Mouse (Mus musculus): ENCODE data around the gene Dpf2. TPM values are rescaled to one million over a fixed set of nuclear protein-coding genes. Genes with fewer than 3 reads are reported as not detected.
A peak's percentile ranks its signal among the peaks of the same experiment; 100 is the strongest.

Dpf2 gene
- polyA plus RNA-seq (2016; fragmentation: Nextera tagmentation; extraction: Ambion mirVana): 246 and 247 TPM in 2 replicates

DNA sequence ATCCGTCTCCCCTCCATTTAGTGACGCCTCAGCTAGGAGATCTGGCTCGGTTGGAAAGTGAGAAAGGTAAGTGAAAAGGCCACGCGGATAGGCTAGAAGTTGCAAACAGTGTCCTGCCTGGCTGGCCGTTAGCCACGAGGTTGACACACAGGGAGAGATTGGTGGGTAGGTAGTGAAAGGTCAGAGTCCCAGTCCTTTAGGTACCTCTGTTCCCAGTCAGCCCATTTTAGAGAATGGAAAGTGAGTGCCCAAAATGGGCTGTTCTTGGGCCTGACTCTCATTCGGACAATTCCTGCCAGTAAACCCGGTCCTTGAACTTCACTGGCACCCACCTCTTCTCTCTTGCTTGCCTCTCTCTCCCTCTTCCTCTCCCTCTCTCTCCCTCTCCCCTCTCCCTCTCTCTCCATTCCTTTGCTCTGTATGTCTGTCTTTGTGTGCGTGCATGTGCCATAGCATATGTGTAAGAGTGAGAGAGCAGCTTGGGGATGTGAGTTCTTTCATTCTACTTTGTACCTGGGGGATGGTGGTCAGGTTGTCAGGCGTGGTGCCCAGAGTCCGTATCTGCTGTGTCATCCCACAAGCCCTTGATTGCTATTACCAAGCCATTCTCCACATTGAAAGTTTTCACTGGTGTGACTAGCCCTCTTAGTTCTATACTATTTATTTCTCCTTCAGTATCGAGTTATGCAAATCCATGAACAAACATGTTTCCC lies at the start of gene Dpf2:
Gene Dpf2 (minus strand): TSS at position 4 of the 713 bp plus-strand sequence.
- Histone ChIP-seq H3K4me1 (peaks cover 40% of the 10 kb centered on the region), H3K9me3 (no peaks in the 10 kb centered on the region), H3K36me3 (replicated peaks) (peaks cover 38% of the 10 kb centered on the region), H3K4me3 (peak within 1 kb of the TSS; percentile 88), H3K27ac (peak within 1 kb of the TSS; percentile 97), H3K27me3 (ENCODE audit: poor library complexity, severe bottlenecking) (no peaks in the 10 kb centered on the region)
- whole genome bisulfite sequencing: 21% methylated on average over 13 of the region's 13 CpGs
- DNase-seq (ENCODE audit: extremely low spot score, low spot score): no peak

DNA sequence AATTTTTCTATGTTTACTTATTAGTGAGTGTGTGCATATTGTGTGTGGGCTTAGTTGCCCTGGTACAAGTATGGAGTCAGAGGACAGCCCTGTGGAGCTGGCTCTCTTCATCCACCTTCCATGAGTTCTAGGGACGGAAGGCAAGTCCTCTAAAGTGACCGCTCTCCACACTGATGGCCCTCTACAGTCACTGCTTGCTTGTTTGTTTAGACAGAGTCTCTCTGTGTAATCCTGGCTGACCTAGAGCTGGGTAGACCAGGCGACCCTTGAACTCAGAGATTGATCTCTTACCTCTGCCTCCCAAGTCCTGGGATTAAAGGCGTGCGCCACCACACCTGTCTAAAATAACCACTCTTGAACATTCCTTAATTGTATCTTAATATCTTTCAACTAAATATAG lies 44.6 kb upstream of the Dpf2 start:
- WGBS: 93% methylated on average over 5 of the region's 5 CpGs
- no peak overlapping the region for H3K27ac ChIP-seq
- H3K36me3 ChIP-seq (replicated peaks): peaks cover 97% of the 10 kb centered on the region
- DNase-seq (ENCODE audit: extremely low spot score, low spot score): no peak
- H3K4me3 ChIP-seq: no peak overlapping the region
- no peaks in the 10 kb centered on the region for H3K27me3 ChIP-seq (ENCODE audit: poor library complexity, severe bottlenecking)
- peaks cover 16% of the 10 kb centered on the region for H3K4me1 ChIP-seq
- no peaks in the 10 kb centered on the region for H3K9me3 ChIP-seq

DNA sequence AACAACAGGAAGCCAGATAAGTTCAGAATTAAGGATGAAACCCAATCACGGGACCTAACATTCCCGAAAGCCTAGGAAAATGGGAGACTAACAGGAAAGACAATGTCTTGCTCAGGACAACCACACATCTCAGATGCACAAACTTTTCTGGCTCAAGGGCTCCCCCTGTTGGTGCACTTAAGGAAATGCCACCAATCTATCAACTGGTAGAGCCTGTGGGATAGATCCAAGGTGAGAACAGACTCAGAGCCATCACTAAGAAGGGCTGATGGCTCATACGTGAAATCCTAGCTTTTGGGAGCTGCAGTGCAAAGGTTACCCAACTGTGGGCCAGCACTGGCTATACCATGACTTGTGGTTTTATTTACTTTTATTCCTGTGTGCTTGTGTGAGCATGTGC lies 43.9 kb upstream of the Dpf2 start:
- WGBS: 33% methylated on average over 3 of the region's 3 CpGs
- Histone ChIP-seq H3K27ac (no peak overlapping the region), H3K4me3 (no peak overlapping the region), H3K4me1 (peaks cover 11% of the 10 kb centered on the region), H3K9me3 (no peaks in the 10 kb centered on the region), H3K27me3 (ENCODE audit: poor library complexity, severe bottlenecking) (no peaks in the 10 kb centered on the region), H3K36me3 (replicated peaks) (peaks cover 99% of the 10 kb centered on the region)
- DNase-seq (ENCODE audit: extremely low spot score, low spot score): peak; percentile 68

DNA sequence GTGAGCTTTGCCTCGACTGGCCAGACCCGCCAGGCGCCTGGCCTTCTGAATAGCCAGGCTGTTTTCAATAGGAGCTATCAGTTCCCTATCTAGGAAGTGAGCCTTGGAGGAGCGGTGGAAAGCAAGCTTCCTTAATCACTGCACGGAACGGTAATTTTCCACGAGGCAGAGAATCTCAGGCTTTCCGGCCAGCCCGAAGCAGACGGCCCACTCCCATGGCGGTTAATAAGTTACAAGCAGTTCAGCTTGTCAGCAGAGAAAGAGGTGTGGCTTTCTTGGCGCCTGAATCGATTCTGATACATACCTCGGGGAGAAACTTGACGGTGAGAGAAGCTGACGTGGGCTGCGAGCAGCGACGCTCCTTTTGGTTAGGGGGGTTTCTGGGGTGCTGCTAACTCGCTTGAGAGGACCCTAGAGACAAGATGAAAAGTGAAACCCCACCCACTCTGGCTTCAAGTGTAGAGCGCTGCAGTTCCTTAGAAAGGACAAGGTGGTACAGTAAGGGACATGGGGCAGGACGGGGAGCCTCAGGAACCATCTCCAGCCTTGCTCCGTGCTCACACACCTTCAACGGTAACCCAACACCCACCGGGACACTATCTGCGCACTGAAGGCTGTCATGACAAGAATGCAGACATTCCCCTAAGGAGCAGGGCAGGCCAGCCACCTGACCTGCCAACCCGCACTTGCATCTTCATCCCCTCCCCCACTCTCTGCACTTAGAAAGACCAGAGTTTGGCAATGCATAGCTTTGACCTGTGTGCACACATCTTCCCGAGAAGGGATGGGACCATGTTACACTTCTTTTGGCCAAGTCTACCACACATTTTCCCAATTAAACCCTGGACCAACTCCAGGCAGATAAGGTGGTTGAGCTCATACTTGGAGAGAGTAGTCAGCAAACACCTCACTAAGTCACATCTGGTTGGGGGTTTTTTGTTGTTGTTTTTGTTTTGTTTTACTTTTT lies 43.2 kb upstream of the Dpf2 start:
- H3K9me3 ChIP-seq: no peaks in the 10 kb centered on the region
- H3K4me1 ChIP-seq: peaks cover 4% of the 10 kb centered on the region; the same call in 1 of the 2 replicates
- H3K4me3 ChIP-seq: no peak overlapping the region
- no peak overlapping the region for H3K27ac ChIP-seq
- H3K36me3 ChIP-seq (replicated peaks): peaks cover 99% of the 10 kb centered on the region
- WGBS: 91% methylated on average over 28 of the region's 28 CpGs
- no peak for DNase-seq (ENCODE audit: extremely low spot score, low spot score)
- H3K27me3 ChIP-seq (ENCODE audit: poor library complexity, severe bottlenecking): no peaks in the 10 kb centered on the region

DNA sequence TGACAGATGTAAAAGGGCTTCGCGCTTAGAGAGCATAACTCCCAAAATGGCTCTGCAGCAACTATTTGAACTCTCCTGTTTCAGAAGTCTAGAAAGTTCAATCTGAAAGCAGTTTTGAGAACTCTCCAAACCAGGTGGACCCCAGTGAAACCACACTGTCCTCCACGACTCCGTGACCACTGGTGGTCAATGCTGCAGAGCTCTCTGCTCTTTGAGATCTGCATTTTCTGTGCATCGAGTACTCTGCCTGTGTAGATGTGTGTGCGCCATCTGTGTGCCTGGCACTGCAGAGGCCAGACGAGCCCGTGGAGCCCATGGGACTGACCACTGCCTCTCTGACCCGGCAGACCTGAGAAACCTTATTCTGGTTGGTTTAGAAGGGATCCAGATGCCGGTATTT lies 42.1 kb upstream of the Dpf2 start:
- H3K9me3 ChIP-seq: no peaks in the 10 kb centered on the region
- peaks cover 99% of the 10 kb centered on the region for H3K36me3 ChIP-seq (replicated peaks)
- no peak for DNase-seq (ENCODE audit: extremely low spot score, low spot score)
- no peaks in the 10 kb centered on the region for H3K27me3 ChIP-seq (ENCODE audit: poor library complexity, severe bottlenecking)
- 95% methylated on average over 10 of the region's 10 CpGs for WGBS
- no peak overlapping the region for H3K4me3 ChIP-seq
- no peak overlapping the region for H3K27ac ChIP-seq
- peaks cover 3% of the 10 kb centered on the region; the same call in 1 of the 2 replicates for H3K4me1 ChIP-seq

DNA sequence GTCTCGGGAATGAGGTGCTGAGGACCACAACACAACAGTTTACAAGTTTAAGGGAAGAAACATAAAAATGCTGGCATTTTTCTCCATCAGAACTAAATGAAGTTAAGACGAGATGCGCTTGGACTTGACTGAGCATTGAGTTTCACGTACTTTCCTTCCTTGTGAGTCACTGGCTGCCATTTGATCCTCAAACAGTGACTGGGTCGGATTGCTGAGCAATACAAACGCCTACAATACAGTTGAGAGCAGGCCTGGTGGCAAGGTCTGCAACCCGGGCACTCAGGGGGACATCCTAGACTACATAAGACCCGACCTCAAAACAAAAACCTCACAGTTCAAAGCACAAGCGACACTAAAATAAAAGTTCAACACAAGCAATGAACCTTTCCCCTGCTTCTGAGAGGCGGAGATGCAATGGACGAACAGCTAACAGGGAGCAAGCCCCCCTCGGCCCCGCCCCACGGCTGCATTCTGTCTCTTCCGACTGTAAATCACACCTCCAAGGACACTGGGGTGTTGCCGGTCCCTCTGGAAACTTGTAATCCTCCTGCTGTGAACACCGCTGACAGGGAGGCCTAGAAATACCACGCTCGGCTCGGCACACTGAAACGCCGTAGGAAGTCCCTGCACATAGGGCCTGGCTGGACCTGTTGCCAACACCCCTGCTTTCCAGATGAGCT lies 41.4 kb upstream of the Dpf2 start:
- H3K4me3 ChIP-seq: no peak overlapping the region
- WGBS: 93% methylated on average over 22 of the region's 22 CpGs
- no peak for DNase-seq (ENCODE audit: extremely low spot score, low spot score)
- H3K9me3 ChIP-seq: no peaks in the 10 kb centered on the region
- H3K36me3 ChIP-seq (replicated peaks): peaks cover 99% of the 10 kb centered on the region
- peaks cover 3% of the 10 kb centered on the region; the same call in 1 of the 2 replicates for H3K4me1 ChIP-seq
- no peak overlapping the region for H3K27ac ChIP-seq
- no peaks in the 10 kb centered on the region for H3K27me3 ChIP-seq (ENCODE audit: poor library complexity, severe bottlenecking)

DNA sequence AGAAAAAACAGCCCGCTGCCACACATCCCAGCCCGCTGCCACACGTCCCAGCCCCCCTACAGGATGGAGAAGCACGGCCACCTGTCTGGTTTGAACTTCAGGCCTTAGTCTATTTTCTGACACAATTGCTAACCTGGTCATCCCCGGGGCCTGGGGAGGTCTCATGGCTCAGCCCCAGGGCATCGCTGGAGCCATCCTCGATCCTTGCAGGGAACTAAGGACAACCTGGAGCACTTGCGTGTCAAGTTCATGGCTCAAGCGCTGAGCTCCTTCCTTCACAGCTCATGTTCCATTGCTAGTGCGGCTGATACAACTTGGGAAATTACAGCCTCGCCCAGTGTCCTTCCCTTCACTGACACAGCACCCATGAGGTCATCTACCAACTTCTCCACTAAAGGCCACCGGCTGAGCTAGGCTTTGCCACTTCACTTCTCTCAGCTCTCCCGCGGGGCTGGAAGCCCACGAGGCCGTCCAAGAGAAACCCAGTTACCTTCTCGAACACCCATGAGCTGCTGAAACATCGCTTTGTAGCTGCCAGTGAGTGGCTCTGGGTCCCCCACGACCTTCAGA lies 40.5 kb upstream of the Dpf2 start:
- H3K9me3 ChIP-seq: no peaks in the 10 kb centered on the region
- WGBS: 92% methylated on average over 19 of the region's 19 CpGs
- no peak overlapping the region for H3K4me3 ChIP-seq
- no peak overlapping the region for H3K27ac ChIP-seq
- peaks cover 3% of the 10 kb centered on the region; the same call in 1 of the 2 replicates for H3K4me1 ChIP-seq
- DNase-seq (ENCODE audit: extremely low spot score, low spot score): no peak
- H3K36me3 ChIP-seq (replicated peaks): peaks cover 99% of the 10 kb centered on the region
- H3K27me3 ChIP-seq (ENCODE audit: poor library complexity, severe bottlenecking): no peaks in the 10 kb centered on the region

DNA sequence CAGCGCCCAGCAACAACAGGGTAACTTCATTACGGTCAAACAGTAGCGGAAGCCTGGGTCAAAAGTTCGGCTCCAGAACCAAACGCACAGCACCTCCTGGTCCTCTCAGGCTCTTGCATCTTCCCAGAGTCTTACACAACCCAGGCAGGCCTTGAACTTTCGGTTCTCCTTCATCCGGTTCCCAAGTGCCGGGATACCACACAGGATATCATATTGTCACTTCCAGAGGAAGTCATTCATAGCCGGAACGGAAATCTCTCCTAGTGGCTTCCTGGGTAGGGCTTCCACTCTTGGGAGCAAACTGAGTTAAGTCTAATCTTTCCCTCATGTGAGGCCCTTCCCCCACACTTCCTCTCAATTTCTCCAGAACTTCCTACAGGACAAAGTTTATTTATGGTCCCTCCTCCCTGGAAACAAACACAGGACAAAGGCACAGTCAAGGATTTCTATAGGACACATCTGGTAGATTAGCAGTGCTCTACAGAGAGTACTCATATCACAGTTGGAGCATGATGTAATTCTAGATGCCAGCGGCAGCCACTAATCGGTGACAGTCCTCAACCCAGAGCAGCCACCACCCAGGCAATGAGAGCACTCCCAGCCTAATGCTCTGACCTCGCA lies 39.4 kb upstream of the Dpf2 start:
- H3K4me3 ChIP-seq: no peak overlapping the region
- peaks cover 3% of the 10 kb centered on the region; the same call in 1 of the 2 replicates for H3K4me1 ChIP-seq
- peaks cover 100% of the 10 kb centered on the region for H3K36me3 ChIP-seq (replicated peaks)
- WGBS: 85% methylated on average over 13 of the region's 13 CpGs
- no peaks in the 10 kb centered on the region for H3K9me3 ChIP-seq
- peak overlapping the region; percentile 62 for H3K27ac ChIP-seq
- DNase-seq (ENCODE audit: extremely low spot score, low spot score): no peak
- no peaks in the 10 kb centered on the region for H3K27me3 ChIP-seq (ENCODE audit: poor library complexity, severe bottlenecking)

DNA sequence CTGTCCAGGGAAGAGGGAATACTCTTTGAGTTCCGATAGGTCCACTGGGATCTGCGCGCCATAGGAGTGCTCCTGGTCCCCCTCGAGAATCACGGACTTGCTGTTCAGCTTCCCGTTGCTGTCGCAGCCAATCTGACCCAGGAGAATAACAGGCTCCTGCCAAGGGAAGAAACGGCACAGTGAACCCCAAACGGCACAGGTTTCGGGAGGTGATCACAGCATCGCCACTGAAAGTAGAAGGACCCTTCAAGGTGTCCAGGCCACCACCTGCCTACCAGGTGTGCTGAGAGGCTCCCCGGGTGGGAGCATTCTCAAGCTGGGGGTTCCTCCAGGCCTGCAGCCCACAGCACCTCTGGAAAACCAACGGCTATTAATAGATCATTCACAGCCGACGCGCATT lies 38.8 kb upstream of the Dpf2 start:
- Histone ChIP-seq H3K27me3 (ENCODE audit: poor library complexity, severe bottlenecking) (no peaks in the 10 kb centered on the region), H3K27ac (no peak overlapping the region), H3K36me3 (replicated peaks) (peaks cover 100% of the 10 kb centered on the region), H3K4me1 (peaks cover 3% of the 10 kb centered on the region; the same call in 1 of the 2 replicates), H3K4me3 (no peak overlapping the region), H3K9me3 (no peaks in the 10 kb centered on the region)
- no peak for DNase-seq (ENCODE audit: extremely low spot score, low spot score)
- 93% methylated on average over 16 of the region's 16 CpGs for WGBS

DNA sequence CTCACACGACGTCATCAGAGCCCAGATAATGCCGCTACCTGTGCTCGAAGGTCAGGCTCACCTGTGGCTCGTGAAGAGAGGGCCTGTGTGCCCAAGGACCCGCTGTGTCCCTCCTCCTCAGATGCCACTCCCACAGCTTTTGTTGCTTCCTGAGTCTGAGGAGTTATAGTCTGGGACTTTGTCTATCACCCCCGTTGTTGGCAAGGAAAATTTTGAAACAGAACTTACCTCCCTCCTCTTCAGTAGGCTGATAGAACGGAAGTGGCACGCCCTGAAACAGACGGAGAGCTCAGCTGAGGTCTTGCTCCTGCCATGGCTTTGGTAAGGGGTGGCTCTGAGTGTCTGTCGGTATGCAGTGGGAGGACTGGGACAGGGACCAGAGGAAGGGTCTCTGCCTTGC lies 37.4 kb upstream of the Dpf2 start:
- WGBS: 92% methylated on average over 11 of the region's 11 CpGs
- Histone ChIP-seq H3K36me3 (replicated peaks) (peaks cover 100% of the 10 kb centered on the region), H3K9me3 (no peaks in the 10 kb centered on the region), H3K27ac (no peak overlapping the region), H3K4me3 (no peak overlapping the region), H3K4me1 (peaks cover 3% of the 10 kb centered on the region; the same call in 1 of the 2 replicates), H3K27me3 (ENCODE audit: poor library complexity, severe bottlenecking) (no peaks in the 10 kb centered on the region)
- DNase-seq (ENCODE audit: extremely low spot score, low spot score): no peak

DNA sequence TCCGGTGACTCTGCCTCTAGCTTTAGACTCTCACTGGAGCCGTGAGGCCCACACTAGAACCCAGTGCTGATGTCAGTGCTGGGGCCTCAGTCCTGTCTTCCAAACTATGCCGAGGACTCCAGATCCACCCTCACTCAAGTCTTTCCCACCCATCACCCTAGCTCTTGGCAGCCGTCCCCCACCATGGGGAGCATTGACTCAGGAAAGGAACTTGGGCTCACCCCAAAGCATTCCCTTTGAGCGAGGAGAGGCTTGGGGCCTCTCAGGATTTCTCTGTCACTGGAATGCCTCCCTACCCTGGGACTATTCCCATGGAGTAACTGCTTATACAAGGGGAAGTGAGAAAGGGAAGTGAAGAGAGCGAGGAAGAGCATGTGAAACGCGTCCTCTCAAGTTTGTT lies 33.1 kb upstream of the Dpf2 start:
- no peak for DNase-seq (ENCODE audit: extremely low spot score, low spot score)
- H3K9me3 ChIP-seq: no peaks in the 10 kb centered on the region
- H3K27ac ChIP-seq: no peak overlapping the region
- peaks cover 99% of the 10 kb centered on the region for H3K36me3 ChIP-seq (replicated peaks)
- 92% methylated on average over 8 of the region's 8 CpGs for WGBS
- H3K27me3 ChIP-seq (ENCODE audit: poor library complexity, severe bottlenecking): no peaks in the 10 kb centered on the region
- H3K4me3 ChIP-seq: no peak overlapping the region
- no peaks in the 10 kb centered on the region for H3K4me1 ChIP-seq

DNA sequence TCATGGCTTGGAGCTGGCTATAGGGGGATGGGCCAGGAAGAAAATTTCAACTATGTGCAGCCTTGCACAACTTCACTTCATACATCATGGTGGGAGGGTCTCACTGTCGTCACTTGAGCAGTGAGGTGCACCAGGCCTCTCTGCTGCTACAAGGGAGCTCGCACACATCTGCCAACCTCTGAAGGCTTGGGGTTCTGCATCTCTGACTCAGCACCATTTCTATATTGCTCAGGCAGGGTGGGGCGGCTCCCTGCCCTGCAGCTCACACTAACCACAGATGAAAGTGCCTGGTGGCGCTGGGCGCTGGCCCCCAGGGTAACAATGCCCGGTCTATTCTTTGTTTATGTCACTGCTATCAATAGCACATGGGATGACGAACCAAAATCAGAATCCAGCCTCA lies 32.2 kb upstream of the Dpf2 start:
- 92% methylated on average over 7 of the region's 7 CpGs for WGBS
- no peaks in the 10 kb centered on the region for H3K9me3 ChIP-seq
- H3K27me3 ChIP-seq (ENCODE audit: poor library complexity, severe bottlenecking): no peaks in the 10 kb centered on the region
- peaks cover 99% of the 10 kb centered on the region for H3K36me3 ChIP-seq (replicated peaks)
- H3K27ac ChIP-seq: no peak overlapping the region
- no peak overlapping the region for H3K4me3 ChIP-seq
- DNase-seq (ENCODE audit: extremely low spot score, low spot score): no peak
- no peaks in the 10 kb centered on the region for H3K4me1 ChIP-seq
